Mouse (Mus musculus) mature B cell (primary cell): ENCODE results near the gene Hoxc12.

ENCODE experiments used
- in situ Hi-C: fragments of 300-500 bp; cut with MboI; formaldehyde crosslinking; loops from 2 replicates; pipeline ENCODE4 v1.14.3; 2019

The Hoxc12 gene

GRCm38 (mm10) chr15:102936279-102936972, at the start of gene Hoxc12:
Gene Hoxc12 (plus strand): TSS chr15:102936757.
- in situ Hi-C loops: no loop called here

- in situ Hi-C loops: no loop called here
Measured at GRCm38 (mm10) chr15:102895115-102895514, 41.4 kb upstream of the Hoxc12 start.

GRCm38 (mm10) chr15:102904946-102905345, 31.6 kb upstream of the Hoxc12 start:
- in situ Hi-C loops: no loop called here

- in situ Hi-C loops: no loop called here
Measured at GRCm38 (mm10) chr15:102909536-102909935, 27.0 kb upstream of the Hoxc12 start.

- in situ Hi-C loops: no loop called here
Measured at GRCm38 (mm10) chr15:102910038-102910437, 26.5 kb upstream of the Hoxc12 start.

- in situ Hi-C loops: no loop called here
Measured at GRCm38 (mm10) chr15:102910496-102911095, 26.0 kb upstream of the Hoxc12 start.

GRCm38 (mm10) chr15:102913038-102913585, 23.4 kb upstream of the Hoxc12 start:
- in situ Hi-C loops: no loop called here

GRCm38 (mm10) chr15:102917972-102918572, 18.5 kb upstream of the Hoxc12 start:
- in situ Hi-C loops: no loop called here

- in situ Hi-C loops: no loop called here
Measured at GRCm38 (mm10) chr15:102918611-102919265, 17.8 kb upstream of the Hoxc12 start.

GRCm38 (mm10) chr15:102919336-102920180, 17.0 kb upstream of the Hoxc12 start:
- in situ Hi-C loops: no loop called here

- in situ Hi-C loops: no loop called here
Measured at GRCm38 (mm10) chr15:102920619-102921018, 15.9 kb upstream of the Hoxc12 start.

GRCm38 (mm10) chr15:102921053-102922011, 15.2 kb upstream of the Hoxc12 start, which contains the start of gene Hoxc13:
Gene Hoxc13 (plus strand): TSS chr15:102921103.
- in situ Hi-C loops: no loop called here

GRCm38 (mm10) chr15:102922012-102922362, 14.6 kb upstream of the Hoxc12 start:
- in situ Hi-C loops: no loop called here

- in situ Hi-C loops: no loop called here
Measured at GRCm38 (mm10) chr15:102922636-102923500, 13.7 kb upstream of the Hoxc12 start.

- in situ Hi-C loops: no loop called here
Measured at GRCm38 (mm10) chr15:102927032-102927645, 9.4 kb upstream of the Hoxc12 start.

- in situ Hi-C loops: no loop called here
Measured at GRCm38 (mm10) chr15:102931706-102932358, 4.7 kb upstream of the Hoxc12 start.

GRCm38 (mm10) chr15:102934438-102934837, 2.1 kb upstream of the Hoxc12 start:
- in situ Hi-C loops: no loop called here

- in situ Hi-C loops: no loop called here
Measured at GRCm38 (mm10) chr15:102934897-102935296, 1.7 kb upstream of the Hoxc12 start.
